Mouse (Mus musculus) hindbrain, embryonic 16.5 days (tissue): ENCODE results near the gene Macc1. TPM values are rescaled to one million over a fixed set of nuclear protein-coding genes. Genes with fewer than 3 reads are reported as not detected.

Experiments
- ATAC-seq: fragments of 200-750 bp; cut with Nextera tagmentation; 2 replicates; pipeline ENCODE4 v1.8.0; 2017; ENCODE audit warnings: moderate TSS enrichment, moderate library complexity
- H3K27ac ChIP-seq: fragments of 300-500 bp; sonication (generic); 2 replicates; pipeline ENCODE4 v1.5.1; 2014; ENCODE audit warnings: low read depth, mild to moderate bottlenecking, control low read depth, low read length, moderate library complexity
- H3K27me3 ChIP-seq: fragments of 300-500 bp; sonication (generic); replicated peaks from 2 replicates; pipeline ENCODE4 v1.6.1; 2014; ENCODE audit warnings: low read length; ENCODE audit not compliant: control insufficient read depth, insufficient read depth
- H3K36me3 ChIP-seq: fragments of 300-500 bp; sonication (generic); 2 replicates; pipeline ENCODE4 v1.6.1; 2014; ENCODE audit warnings: mild to moderate bottlenecking, low read length, moderate library complexity, mixed read lengths; ENCODE audit not compliant: control insufficient read depth, insufficient read depth
- H3K4me1 ChIP-seq: fragments of 300-500 bp; sonication (generic); 2 replicates; pipeline ENCODE4 v1.6.1; 2014; ENCODE audit warnings: low read depth, low read length; ENCODE audit not compliant: control insufficient read depth, insufficient read depth
- H3K4me2 ChIP-seq: fragments of 300-500 bp; sonication (generic); 2 replicates; pipeline ENCODE4 v1.6.1; 2014; ENCODE audit warnings: mild to moderate bottlenecking, low read length, control low read depth, moderate library complexity
- H3K4me3 ChIP-seq: fragments of 300-500 bp; sonication (generic); 2 replicates; pipeline ENCODE4 v1.5.1; 2014; ENCODE audit warnings: mild to moderate bottlenecking, low read length, control low read depth, moderate library complexity
- H3K9ac ChIP-seq: fragments of 300-500 bp; sonication (generic); 2 replicates; pipeline ENCODE4 v1.6.1; 2014; ENCODE audit warnings: low read depth, mild to moderate bottlenecking, control low read depth, low read length, moderate library complexity
- H3K9me3 ChIP-seq: fragments of 300-500 bp; sonication (generic); 2 replicates; pipeline ENCODE4 v1.6.1; 2014; ENCODE audit warnings: mild to moderate bottlenecking, low read length, moderate library complexity; ENCODE audit not compliant: control insufficient read depth
- WGBS: fragments of 180-500 bp; shearing (Covaris S2); extraction: QIAGEN DNeasy Blood & Tissue Kit; methylation state at CpG from one replicate; pipeline ENCODE4 v1.1.7; 2014; 5-methylcytosine and 5-hydroxymethylcytosine counted together
- polyA plus RNA-seq: library from polyadenylated mRNA; unstranded; fragments of >200 nt; fragmentation: Nextera tagmentation; extraction: Ambion mirVana; gene quantifications from 2 replicates; pipeline ENCODE4 v1.2.1, GENCODE M21; 2015

The Macc1 gene
- polyA plus RNA-seq, 1 experiment from 2014 or later = not detected

DNA sequence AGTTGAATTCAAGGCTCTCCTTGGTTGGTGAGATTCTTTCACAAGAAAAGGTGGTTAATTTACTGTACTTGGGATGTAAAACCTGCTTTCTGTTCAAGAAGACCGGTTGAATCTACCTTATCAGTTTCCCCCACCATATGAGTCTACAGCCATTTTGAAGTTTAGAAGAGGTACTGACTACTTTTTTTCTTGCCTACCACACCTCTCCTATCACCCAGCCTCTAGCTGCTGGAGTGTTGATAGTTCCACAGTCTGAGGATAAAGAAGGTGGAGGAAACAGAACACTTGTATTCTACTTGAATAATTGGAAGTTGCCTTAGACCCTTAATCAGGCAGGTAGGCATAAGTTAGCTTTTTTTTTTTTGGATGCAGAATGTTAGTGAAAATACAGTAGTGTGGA lies 88.2 kb downstream of the Macc1 start:
- no peak overlapping the region for H3K27ac ChIP-seq
- no peaks in the 10 kb centered on the region for H3K9me3 ChIP-seq
- H3K4me2 ChIP-seq = no peak overlapping the region
- no peak for ATAC-seq
- H3K36me3 ChIP-seq = no peaks in the 10 kb centered on the region
- no peaks in the 10 kb centered on the region for H3K27me3 ChIP-seq
- 100% methylated on average over 1 of the region's 1 CpGs for WGBS
- H3K4me1 ChIP-seq = no peaks in the 10 kb centered on the region
- H3K4me3 ChIP-seq = no peak overlapping the region
- no peak overlapping the region for H3K9ac ChIP-seq

DNA sequence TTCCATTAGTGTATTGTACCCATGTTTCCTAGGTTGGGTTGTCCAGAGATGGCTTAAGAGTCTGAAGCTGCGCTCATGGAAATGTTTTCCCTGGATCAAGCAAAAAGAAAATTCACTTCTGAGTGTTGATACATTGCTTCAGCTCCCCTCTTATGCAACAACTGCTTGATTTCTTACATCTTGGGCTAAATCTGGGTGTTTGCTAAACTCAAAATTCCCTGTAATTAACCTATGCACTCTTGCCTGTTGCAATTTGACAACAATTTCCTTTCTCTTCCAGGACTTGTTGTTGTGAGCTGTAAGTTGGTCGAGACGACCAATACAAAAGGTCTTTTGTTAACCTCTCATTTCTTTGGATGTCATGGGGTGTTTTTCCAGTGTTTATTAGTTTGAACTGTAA lies 88.7 kb downstream of the Macc1 start:
- H3K4me3 ChIP-seq = no peak overlapping the region
- no peaks in the 10 kb centered on the region for H3K4me1 ChIP-seq
- H3K9ac ChIP-seq = no peak overlapping the region
- WGBS = 36% methylated on average over 3 of the region's 3 CpGs
- ATAC-seq = no peak
- H3K9me3 ChIP-seq = no peaks in the 10 kb centered on the region
- no peak overlapping the region for H3K27ac ChIP-seq
- H3K36me3 ChIP-seq = no peaks in the 10 kb centered on the region
- H3K27me3 ChIP-seq = no peaks in the 10 kb centered on the region
- no peak overlapping the region for H3K4me2 ChIP-seq

DNA sequence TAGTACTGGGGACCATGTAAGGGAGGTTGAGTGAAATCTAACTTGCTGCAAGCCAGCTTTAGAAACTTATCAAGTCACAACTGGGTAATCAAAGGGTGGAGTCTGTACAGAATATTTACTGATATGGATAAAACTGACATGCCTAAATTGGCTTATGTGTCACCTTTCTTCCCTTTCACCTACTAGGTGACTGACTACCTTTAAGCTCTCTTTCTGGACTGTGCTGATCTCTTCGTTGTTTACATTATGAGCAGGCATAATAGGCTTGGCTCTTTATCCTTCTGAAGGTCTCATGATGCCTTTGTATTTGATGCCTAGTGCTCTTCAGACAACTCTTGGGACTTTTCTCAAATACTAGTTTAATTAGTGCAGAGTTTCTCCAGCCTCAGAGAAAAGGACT lies 90.7 kb downstream of the Macc1 start:
- Histone ChIP-seq H3K27ac (no peak overlapping the region), H3K36me3 (no peaks in the 10 kb centered on the region), H3K4me1 (no peaks in the 10 kb centered on the region), H3K4me3 (no peak overlapping the region), H3K9ac (no peak overlapping the region), H3K27me3 (no peaks in the 10 kb centered on the region), H3K9me3 (no peaks in the 10 kb centered on the region), H3K4me2 (no peak overlapping the region)
- WGBS = 86% methylated on average over 1 of the region's 1 CpGs
- ATAC-seq = no peak

DNA sequence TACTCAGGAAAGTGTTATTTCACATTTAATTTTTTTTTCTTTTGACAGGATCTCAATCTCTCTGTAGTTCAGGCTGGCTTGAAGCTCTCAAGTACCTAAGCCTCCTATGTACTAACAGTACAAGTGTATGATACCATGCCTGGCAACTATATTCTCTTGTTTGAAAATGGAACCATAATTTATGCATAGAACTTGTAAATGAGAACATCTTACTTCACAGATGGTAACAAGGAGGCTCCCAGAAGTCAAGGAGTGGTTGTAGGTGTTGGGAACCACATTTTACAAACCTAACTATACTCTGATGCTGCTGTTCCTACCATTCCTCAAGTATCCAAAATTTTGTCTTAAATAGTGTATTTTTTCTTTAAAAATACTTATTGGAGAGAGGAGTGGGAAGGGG lies 96.5 kb downstream of the Macc1 start:
- Histone ChIP-seq H3K9me3 (no peaks in the 10 kb centered on the region), H3K27me3 (no peaks in the 10 kb centered on the region), H3K36me3 (no peaks in the 10 kb centered on the region), H3K4me1 (no peaks in the 10 kb centered on the region), H3K9ac (no peak overlapping the region), H3K4me3 (no peak overlapping the region), H3K27ac (no peak overlapping the region), H3K4me2 (no peak overlapping the region)
- ATAC-seq = no peak

DNA sequence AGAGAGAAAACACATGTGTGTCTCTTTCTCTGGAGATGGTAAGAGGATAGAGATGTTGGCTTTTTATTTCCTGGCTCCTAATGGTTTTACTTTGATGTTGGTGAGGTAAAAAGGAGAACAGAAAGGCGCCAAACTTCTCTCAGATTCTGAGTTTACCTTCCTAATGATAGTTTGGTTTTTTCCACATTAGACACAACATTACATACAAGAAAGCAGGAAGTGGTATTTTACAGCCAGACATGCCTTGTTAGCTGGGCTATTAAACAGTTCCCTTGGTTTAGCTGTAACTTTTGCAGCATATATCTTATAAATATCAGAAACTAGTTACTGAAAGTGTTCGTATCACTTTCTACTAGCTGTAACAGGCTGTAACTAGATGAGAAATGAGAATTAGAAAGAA lies 96.9 kb downstream of the Macc1 start:
- no peak for ATAC-seq
- no peaks in the 10 kb centered on the region for H3K9me3 ChIP-seq

DNA sequence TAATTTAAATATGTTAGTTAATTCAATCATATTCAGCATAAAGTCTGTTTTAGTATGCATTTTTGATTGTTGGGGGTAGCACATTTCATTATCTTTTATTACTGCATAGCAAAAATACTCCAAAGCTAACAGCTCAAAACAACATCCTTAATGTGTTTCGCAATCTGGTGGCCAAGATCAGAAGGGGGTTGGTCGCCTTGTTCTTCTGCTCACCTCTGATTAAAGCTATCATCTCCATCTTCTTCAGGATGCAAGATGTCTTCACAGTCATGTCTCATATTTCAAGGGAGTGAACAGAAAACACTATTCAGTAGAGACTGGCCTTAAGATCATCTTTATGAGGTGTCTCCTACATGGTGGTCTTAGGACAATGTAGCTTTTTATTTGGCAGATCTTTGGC lies 97.9 kb downstream of the Macc1 start:
- H3K9me3 ChIP-seq = no peaks in the 10 kb centered on the region
- WGBS = 93% methylated on average over 2 of the region's 2 CpGs
- no peak overlapping the region for H3K4me3 ChIP-seq
- H3K4me2 ChIP-seq = no peak overlapping the region
- ATAC-seq = no peak
- H3K36me3 ChIP-seq = no peaks in the 10 kb centered on the region
- no peaks in the 10 kb centered on the region for H3K27me3 ChIP-seq
- H3K4me1 ChIP-seq = no peaks in the 10 kb centered on the region
- no peak overlapping the region for H3K9ac ChIP-seq
- H3K27ac ChIP-seq = no peak overlapping the region

More for the DNA sequence above, 96.9 kb downstream of the Macc1 start:
- Histone ChIP-seq H3K9ac (no peak overlapping the region), H3K4me2 (no peak overlapping the region), H3K36me3 (no peaks in the 10 kb centered on the region), H3K4me3 (no peak overlapping the region), H3K4me1 (no peaks in the 10 kb centered on the region), H3K27ac (no peak overlapping the region), H3K27me3 (no peaks in the 10 kb centered on the region)
- 86% methylated on average over 2 of the region's 2 CpGs for WGBS

DNA sequence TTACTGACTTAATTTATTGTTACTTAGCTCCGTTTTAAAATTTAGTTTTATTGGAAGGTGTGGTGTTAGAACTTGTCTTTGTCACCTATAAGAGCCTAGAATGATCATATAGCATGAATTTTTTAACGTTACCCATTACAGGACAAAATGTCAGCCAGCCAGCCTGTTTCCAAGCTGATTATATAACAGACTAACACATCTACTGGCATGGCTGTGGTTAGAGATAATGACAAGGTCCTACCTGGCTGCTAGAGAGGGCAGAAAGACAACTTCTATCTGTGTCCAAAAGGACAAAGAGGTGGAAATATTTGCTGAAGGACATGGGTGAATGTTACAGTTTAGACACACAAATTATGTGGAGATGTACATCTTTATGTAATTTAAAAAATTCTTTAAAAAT lies 101.8 kb downstream of the Macc1 start:
- WGBS = 90% methylated on average over 2 of the region's 2 CpGs
- no peaks in the 10 kb centered on the region for H3K4me1 ChIP-seq
- no peak overlapping the region for H3K9ac ChIP-seq
- no peak overlapping the region for H3K4me2 ChIP-seq
- H3K27me3 ChIP-seq = no peaks in the 10 kb centered on the region
- ATAC-seq = no peak
- no peaks in the 10 kb centered on the region for H3K36me3 ChIP-seq
- no peaks in the 10 kb centered on the region for H3K9me3 ChIP-seq
- no peak overlapping the region for H3K4me3 ChIP-seq
- no peak overlapping the region for H3K27ac ChIP-seq

DNA sequence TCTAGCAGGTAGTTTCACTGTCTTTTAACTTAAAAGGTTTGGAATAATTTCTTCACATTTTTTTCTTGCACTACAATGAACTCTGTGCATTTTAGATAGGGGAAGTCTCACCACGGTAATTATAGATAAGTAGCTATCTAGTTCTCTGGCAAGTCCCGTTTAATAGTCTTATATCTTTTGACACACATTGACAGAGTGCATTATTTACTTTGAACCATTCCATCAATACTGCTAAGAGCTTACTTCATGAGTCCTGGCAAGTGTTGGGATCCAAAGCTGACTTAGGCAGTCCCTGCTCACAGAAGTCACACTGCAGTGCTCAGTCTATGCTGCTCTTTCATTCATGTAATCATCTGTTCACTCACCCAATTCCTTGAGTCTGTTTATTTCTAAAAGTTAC lies 111.7 kb downstream of the Macc1 start:
- WGBS = 91% methylated on average over 2 of the region's 2 CpGs
- Histone ChIP-seq H3K4me1 (no peaks in the 10 kb centered on the region), H3K36me3 (no peaks in the 10 kb centered on the region), H3K27ac (no peak overlapping the region), H3K4me3 (no peak overlapping the region), H3K9me3 (no peaks in the 10 kb centered on the region), H3K9ac (no peak overlapping the region), H3K27me3 (no peaks in the 10 kb centered on the region), H3K4me2 (no peak overlapping the region)
- ATAC-seq = no peak

DNA sequence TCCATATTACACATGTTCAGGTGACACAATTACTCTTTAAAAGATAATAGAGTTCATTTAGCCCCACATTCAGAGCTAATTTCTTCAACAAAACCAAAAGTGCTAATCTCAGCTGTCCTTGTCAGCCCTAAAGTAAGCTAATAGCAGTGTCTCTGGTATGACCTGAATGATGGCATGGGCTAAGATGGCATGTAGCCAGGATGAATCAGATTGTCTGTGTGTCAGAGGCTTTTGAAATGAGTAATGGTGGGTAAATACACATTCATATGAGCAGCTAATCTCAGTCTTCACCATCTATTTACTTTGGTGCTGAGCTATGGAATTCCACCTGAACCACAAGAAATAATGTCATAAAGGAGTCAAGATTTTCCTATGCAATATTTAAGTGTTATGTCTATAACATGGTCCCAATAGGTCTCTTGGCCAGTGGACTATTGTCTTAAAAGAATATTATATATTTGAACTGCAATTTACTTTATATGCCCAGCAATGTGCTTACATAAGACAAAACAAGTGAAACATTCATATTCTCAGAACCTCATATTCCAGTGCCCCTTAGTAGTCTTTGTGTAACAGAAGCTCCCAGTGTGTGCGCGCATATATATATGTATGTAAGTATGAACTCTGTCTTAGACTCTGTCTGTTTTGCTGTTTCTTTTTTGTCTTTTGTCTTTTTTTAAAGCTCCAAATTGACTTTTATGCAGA lies 112.3 kb downstream of the Macc1 start:
- no peaks in the 10 kb centered on the region for H3K9me3 ChIP-seq
- ATAC-seq = peak; percentile 27; the same call in 1 of the 2 replicates
- no peaks in the 10 kb centered on the region for H3K4me1 ChIP-seq
- no peak overlapping the region for H3K27ac ChIP-seq
- no peak overlapping the region for H3K4me3 ChIP-seq
- H3K4me2 ChIP-seq = no peak overlapping the region
- no peaks in the 10 kb centered on the region for H3K36me3 ChIP-seq
- no peaks in the 10 kb centered on the region for H3K27me3 ChIP-seq
- no peak overlapping the region for H3K9ac ChIP-seq
- 98% methylated on average over 2 of the region's 2 CpGs for WGBS

DNA sequence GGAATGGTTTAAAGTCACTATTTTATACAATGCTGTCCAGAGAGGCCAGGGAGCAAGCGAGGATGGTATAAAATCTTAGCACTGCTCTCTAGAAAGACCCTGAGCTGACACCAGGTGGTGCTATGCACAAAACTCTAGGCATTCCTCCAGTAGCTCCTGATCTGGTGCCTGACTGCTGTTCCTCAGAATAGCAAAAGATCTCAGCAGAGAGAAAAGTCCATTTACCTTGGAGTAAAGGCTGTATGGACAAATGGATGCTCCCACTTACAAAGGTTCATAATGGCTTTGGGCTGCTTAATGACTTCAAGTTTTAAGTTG lies 112.8 kb downstream of the Macc1 start:
- Histone ChIP-seq H3K9me3 (no peaks in the 10 kb centered on the region), H3K4me3 (no peak overlapping the region), H3K36me3 (no peaks in the 10 kb centered on the region), H3K27ac (no peak overlapping the region), H3K27me3 (no peaks in the 10 kb centered on the region), H3K4me1 (no peaks in the 10 kb centered on the region), H3K9ac (no peak overlapping the region), H3K4me2 (no peak overlapping the region)
- peak; percentile 93 for ATAC-seq
- WGBS = 68% methylated on average over 1 of the region's 1 CpGs
